Mouse (Mus musculus) heart, embryonic 14.5 days (tissue): ENCODE measurements around the gene Rdh11. TPM values are rescaled to one million over a fixed set of nuclear protein-coding genes. Genes with fewer than 3 reads are reported as not detected.

Experiments used
- ATAC-seq: fragments of 200-750 bp; cut with Nextera tagmentation; 2 replicates; pipeline ENCODE4 v1.8.0; 2017; ENCODE audit warnings: low read depth, moderate TSS enrichment; ENCODE audit not compliant: insufficient number of reproducible peaks, insufficient read depth, low FRiP score
- H3K27ac ChIP-seq, 2 experiments: fragments of 200-500 bp in 1 of 2; fragments of 300-500 bp in 1 of 2; sonication (generic) in 1 of 2; replicated peaks in 1 of 2; 2 replicates each; pipeline ENCODE4 v1.5.1; 2012 to 2014; ENCODE audit warnings: low read depth in 2 of 2, low read length in 2 of 2, control low read depth in 1 of 2, mild to moderate bottlenecking in 1 of 2, mixed read lengths in 1 of 2; ENCODE audit not compliant: control insufficient read depth in 1 of 2, insufficient read depth in 1 of 2
- H3K27me3 ChIP-seq: fragments of 300-500 bp; sonication (generic); 2 replicates; pipeline ENCODE4 v1.6.1; 2014; ENCODE audit warnings: mild to moderate bottlenecking, low read length, control low read depth; ENCODE audit not compliant: control insufficient read depth, insufficient read depth
- H3K36me3 ChIP-seq: fragments of 300-500 bp; sonication (generic); 2 replicates; pipeline ENCODE4 v1.6.1; 2014; ENCODE audit warnings: mild to moderate bottlenecking, control low read depth, low read length, mixed read lengths; ENCODE audit not compliant: control insufficient read depth, insufficient read depth
- H3K4me1 ChIP-seq, 2 experiments: fragments of 200-500 bp in 1 of 2; fragments of 300-500 bp in 1 of 2; sonication (generic) in 1 of 2; 2 replicates each; pipeline ENCODE4 v1.6.1; 2012 to 2014; ENCODE audit warnings: low read length in 2 of 2, control low read depth in 1 of 2, mixed read lengths in 1 of 2; ENCODE audit not compliant: control insufficient read depth in 2 of 2, insufficient read depth in 2 of 2
- H3K4me2 ChIP-seq: fragments of 300-500 bp; sonication (generic); 2 replicates; pipeline ENCODE4 v1.6.1; 2014; ENCODE audit warnings: mild to moderate bottlenecking, low read length
- H3K4me3 ChIP-seq, 2 experiments: fragments of 200-500 bp in 1 of 2; fragments of 300-500 bp in 1 of 2; sonication (generic) in 1 of 2; 2 replicates each; pipeline ENCODE4 v1.5.1; 2012 to 2014; ENCODE audit warnings: low read length in 2 of 2, mild to moderate bottlenecking in 2 of 2, control low read depth in 1 of 2, low read depth in 1 of 2, moderate library complexity in 1 of 2; ENCODE audit not compliant: control insufficient read depth in 1 of 2, insufficient read depth in 1 of 2
- H3K9ac ChIP-seq: fragments of 300-500 bp; sonication (generic); 2 replicates; pipeline ENCODE4 v1.6.1; 2014; ENCODE audit warnings: mild to moderate bottlenecking, low read length
- H3K9me3 ChIP-seq: fragments of 300-500 bp; sonication (generic); 2 replicates; pipeline ENCODE4 v1.6.1; 2016; ENCODE audit warnings: low read length, control low read depth; ENCODE audit not compliant: control insufficient read depth
- WGBS: fragments of 180-500 bp; shearing (Covaris S2); extraction: QIAGEN DNeasy Blood & Tissue Kit; methylation state at CpG from one replicate; pipeline ENCODE4 v1.1.7; 2014; 5-methylcytosine and 5-hydroxymethylcytosine counted together
- polyA plus RNA-seq: library from polyadenylated mRNA; unstranded; fragments of >200 nt; fragmentation: Nextera tagmentation; extraction: Ambion mirVana; gene quantifications from 2 replicates; pipeline ENCODE4 v1.2.1, GENCODE M21; 2014

Gene Rdh11
- polyA plus RNA-seq, 1 experiment from 2014 or later = 16.7 TPM

DNA sequence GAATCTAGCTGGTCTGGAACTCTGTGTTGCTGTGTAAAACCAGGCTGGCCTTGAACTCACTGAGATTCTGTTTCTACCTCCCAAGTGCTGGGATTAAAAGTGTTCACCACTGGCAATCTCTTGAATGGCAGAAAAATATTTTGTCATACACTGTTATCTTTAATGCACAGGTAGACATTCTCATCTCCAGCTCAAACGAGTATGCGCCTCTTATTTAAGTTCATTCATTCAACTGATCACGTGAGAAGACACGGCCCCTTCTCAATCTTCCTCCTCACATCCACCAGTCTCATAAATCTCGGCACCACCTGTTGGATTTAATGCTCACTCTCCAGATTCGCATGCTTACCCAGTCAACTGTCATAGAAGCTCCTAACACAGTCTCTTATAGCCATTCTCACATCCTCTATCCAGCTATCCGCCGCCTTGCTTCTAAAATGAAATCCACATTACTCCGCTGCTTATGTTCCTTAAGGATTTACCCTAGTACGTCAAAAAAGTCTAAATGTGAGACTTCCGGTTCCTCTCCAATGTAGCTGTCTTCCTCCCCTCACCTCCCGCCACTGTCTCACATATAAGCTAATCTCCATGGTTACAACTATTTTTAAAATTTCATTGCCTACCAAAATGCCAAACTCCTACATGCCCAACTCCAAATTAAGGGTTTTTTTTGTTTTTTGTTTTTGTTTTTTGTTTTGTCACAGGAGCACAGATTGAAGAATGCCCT is 20.7 kb downstream of the Rdh11 start:
- Histone ChIP-seq H3K4me1 (peaks cover 2 to 7% of the 10 kb centered on the region in 2 experiments; a peak in 3 of 4 replicates), H3K36me3 (peaks cover 28% of the 10 kb centered on the region), H3K9ac (peak overlapping the region; percentile 86), H3K4me3 (peak overlapping the region; percentile 81 to 94), H3K27me3 (no peaks in the 10 kb centered on the region), H3K4me2 (peak overlapping the region; percentile 75), H3K27ac (peak overlapping the region in 1 of 2 experiments; percentile 86; a peak in 1 of 4 replicates), H3K9me3 (no peaks in the 10 kb centered on the region)
- no peak for ATAC-seq
- WGBS = 40% methylated on average over 12 of the region's 12 CpGs

DNA sequence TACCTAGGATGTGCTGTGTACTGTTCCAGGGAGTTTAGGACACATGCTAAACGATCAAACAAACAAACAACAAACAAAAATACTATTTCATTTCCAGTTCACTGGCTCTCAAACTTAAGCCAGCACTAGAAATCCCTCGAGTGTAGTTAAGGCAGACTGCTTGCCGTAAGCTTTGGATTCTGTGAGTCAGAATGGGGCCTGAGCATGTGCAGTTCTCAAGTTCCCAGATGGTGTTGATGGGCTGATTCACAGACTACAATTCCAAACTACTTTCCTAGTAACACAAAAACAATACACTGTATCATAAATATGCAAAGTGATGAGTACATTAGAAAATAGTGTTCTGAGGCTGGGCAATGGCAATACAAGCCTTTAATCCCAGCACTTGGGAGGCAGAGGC is 21.7 kb downstream of the Rdh11 start:
- no peak overlapping the region for H3K4me2 ChIP-seq
- H3K9ac ChIP-seq = no peak overlapping the region
- 79% methylated on average over 3 of the region's 3 CpGs for WGBS
- H3K27ac ChIP-seq = no peak overlapping the region
- no peaks in the 10 kb centered on the region for H3K27me3 ChIP-seq
- H3K36me3 ChIP-seq = peaks cover 29% of the 10 kb centered on the region
- no peak overlapping the region for H3K4me3 ChIP-seq
- ATAC-seq = no peak
- no peaks in the 10 kb centered on the region for H3K9me3 ChIP-seq
- H3K4me1 ChIP-seq = peaks cover 2 to 11% of the 10 kb centered on the region in 2 experiments; a peak in 3 of 4 replicates

DNA sequence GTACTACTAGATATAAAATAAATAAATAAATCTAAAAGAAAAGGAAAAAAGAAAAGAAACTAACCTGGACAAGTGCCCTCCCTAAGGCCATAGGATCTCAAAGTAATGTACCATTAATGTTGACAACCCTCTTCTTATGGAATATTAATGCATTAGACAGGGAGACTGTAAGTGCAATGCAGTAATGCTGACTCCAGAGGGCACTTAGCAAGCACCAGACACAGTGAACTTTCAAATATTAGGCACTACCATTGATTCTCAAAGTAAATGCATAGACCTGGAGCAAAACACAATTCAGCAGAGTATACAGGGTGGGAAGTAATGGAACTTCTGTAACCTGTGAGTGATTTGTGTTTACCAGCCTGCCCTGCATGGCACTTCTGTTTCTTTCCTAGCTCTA is 22.9 kb downstream of the Rdh11 start:
- H3K4me2 ChIP-seq = no peak overlapping the region
- no peaks in the 10 kb centered on the region for H3K27me3 ChIP-seq
- H3K36me3 ChIP-seq = peaks cover 30% of the 10 kb centered on the region
- H3K27ac ChIP-seq = no peak overlapping the region
- H3K9ac ChIP-seq = no peak overlapping the region
- ATAC-seq = no peak
- H3K4me1 ChIP-seq = peaks cover 2 to 18% of the 10 kb centered on the region in 2 experiments
- no peak overlapping the region for H3K4me3 ChIP-seq
- no peaks in the 10 kb centered on the region for H3K9me3 ChIP-seq

DNA sequence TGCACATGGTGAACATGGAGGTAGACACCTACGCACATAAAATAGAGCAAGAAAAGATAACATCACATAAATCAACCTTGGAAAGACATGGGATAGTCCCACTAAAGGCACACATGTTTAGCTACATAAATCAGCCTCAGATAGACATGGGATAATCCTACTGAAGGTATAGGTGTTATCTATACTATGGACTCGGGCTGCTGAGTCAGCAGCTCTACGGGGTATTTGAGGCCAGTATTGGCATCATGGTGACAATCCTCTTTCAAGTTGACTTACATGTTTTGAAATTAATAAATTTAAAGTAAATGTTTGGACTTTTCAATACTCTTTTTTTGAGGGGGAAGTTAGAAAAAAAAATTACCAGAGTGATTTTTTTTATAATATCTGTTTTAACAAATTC is 29.2 kb downstream of the Rdh11 start:
- Histone ChIP-seq H3K36me3 (peaks cover 84% of the 10 kb centered on the region), H3K27me3 (no peaks in the 10 kb centered on the region)
- ATAC-seq = no peak

DNA sequence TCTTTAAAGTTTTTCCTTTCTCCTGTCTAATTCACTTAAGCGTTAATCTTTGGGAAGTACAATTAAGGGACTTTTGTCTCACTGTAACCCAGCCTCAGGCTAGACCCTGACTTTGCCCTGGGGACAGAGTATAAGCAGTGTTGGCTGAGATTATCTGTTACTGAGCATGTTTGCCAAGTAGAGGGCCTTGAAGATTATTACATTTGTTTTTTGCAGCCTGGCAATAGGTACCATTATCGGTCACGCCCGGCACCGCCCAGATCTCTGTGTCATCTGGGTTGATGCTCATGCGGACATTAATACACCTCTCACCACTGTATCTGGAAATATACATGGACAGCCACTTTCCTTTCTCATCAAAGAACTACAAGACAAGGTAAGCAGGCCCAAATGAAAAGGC is 42.4 kb downstream of the Rdh11 start:
- no peaks in the 10 kb centered on the region for H3K9me3 ChIP-seq
- no peak overlapping the region for H3K4me2 ChIP-seq
- peaks cover 13% of the 10 kb centered on the region for H3K36me3 ChIP-seq
- no peak overlapping the region for H3K4me3 ChIP-seq
- WGBS = 93% methylated on average over 6 of the region's 6 CpGs
- no peak overlapping the region for H3K27ac ChIP-seq
- no peaks in the 10 kb centered on the region for H3K27me3 ChIP-seq
- ATAC-seq = no peak
- no peaks in the 10 kb centered on the region for H3K4me1 ChIP-seq
- no peak overlapping the region for H3K9ac ChIP-seq

More for the DNA sequence above, 29.2 kb downstream of the Rdh11 start:
- Histone ChIP-seq H3K4me1 (peaks cover 2 to 17% of the 10 kb centered on the region in 2 experiments), H3K9ac (no peak overlapping the region), H3K9me3 (no peaks in the 10 kb centered on the region), H3K4me3 (no peak overlapping the region), H3K4me2 (no peak overlapping the region), H3K27ac (no peak overlapping the region)
- WGBS = 91% methylated on average over 3 of the region's 3 CpGs

DNA sequence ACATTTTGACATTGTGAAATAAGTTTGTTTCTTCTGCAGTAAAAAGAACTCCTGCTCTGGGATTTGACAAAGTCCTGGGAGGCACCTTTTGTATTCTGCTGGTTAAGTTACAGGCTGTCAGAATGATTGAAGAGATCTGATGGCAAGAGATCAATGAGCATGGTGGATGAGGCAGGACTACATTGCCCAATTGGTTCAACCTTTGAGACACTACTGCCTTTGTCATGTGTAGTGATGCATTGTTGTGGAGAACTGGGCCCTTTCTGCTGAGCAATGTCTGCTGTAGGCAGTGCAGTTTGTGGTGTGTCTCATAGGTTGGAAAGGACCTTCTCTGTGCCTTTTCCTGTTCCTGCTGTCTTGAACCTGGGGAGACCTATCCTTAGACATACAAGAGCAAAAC is 50.7 kb downstream of the Rdh11 start:
- Histone ChIP-seq H3K4me3 (no peak overlapping the region), H3K9me3 (no peaks in the 10 kb centered on the region), H3K36me3 (no peaks in the 10 kb centered on the region), H3K27ac (no peak overlapping the region), H3K4me2 (no peak overlapping the region), H3K9ac (no peak overlapping the region), H3K4me1 (no peaks in the 10 kb centered on the region), H3K27me3 (no peaks in the 10 kb centered on the region)
- no peak for ATAC-seq

DNA sequence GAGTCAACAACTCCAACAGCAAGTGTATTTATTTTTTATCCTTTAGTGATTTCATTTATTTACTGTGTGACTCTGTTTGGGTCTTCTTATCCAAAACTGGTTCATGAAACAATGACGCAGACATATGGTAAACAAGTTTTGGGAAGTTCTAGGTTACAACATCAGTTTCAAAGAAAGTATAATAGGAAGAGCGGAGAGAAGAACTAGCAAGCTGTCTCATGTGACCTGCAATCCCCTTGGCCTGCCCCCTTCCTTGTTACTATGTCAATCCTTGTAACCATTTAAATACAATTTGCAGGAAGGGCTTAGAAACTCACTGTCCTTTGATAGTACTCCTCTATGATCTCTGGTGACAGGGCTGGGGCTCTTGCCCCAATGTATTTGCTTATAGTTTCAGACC is 51.3 kb downstream of the Rdh11 start:
- H3K27ac ChIP-seq = no peak overlapping the region
- 85% methylated on average over 2 of the region's 2 CpGs for WGBS
- H3K4me2 ChIP-seq = no peak overlapping the region
- H3K36me3 ChIP-seq = no peaks in the 10 kb centered on the region
- H3K4me3 ChIP-seq = no peak overlapping the region
- H3K4me1 ChIP-seq = no peaks in the 10 kb centered on the region
- H3K27me3 ChIP-seq = no peaks in the 10 kb centered on the region
- no peak for ATAC-seq
- H3K9ac ChIP-seq = no peak overlapping the region
- H3K9me3 ChIP-seq = no peaks in the 10 kb centered on the region

DNA sequence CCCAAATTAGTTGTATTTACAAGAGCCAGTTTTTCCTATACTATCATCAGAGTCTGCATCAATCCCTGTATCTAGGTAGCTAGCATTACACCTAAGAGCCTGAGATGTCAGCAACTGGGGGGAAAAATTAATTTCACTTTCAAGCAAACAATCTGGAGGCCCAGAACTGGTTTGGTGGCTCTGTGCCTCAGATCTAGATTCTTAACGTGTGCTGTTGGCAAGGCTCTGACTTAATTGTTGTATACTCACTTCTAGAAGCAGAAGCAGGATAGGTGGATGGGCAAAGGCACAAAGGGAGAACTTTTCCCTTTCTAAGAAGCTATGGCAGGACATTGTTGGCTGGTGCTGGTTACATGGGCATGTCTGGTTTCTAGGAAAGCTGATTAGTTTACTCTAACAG is 52.7 kb downstream of the Rdh11 start:
- H3K4me1 ChIP-seq = no peaks in the 10 kb centered on the region
- no peak overlapping the region for H3K27ac ChIP-seq
- H3K9me3 ChIP-seq = no peaks in the 10 kb centered on the region
- no peaks in the 10 kb centered on the region for H3K27me3 ChIP-seq
- WGBS = 44% methylated on average over 1 of the region's 1 CpGs
- no peak overlapping the region for H3K9ac ChIP-seq
- no peak overlapping the region for H3K4me2 ChIP-seq
- ATAC-seq = no peak
- H3K4me3 ChIP-seq = no peak overlapping the region
- no peaks in the 10 kb centered on the region for H3K36me3 ChIP-seq
